Mouse (Mus musculus) liver, embryonic 12.5 days (tissue): ENCODE data around the gene Olfr463. TPM values are rescaled to one million over a fixed set of nuclear protein-coding genes. Genes with fewer than 3 reads are reported as not detected.

Experiments
- ATAC-seq: fragments of 200-750 bp; cut with Nextera tagmentation; 2 replicates; pipeline ENCODE4 v1.8.0; 2017; ENCODE audit warnings: moderate number of reproducible peaks, mild to moderate bottlenecking, moderate library complexity
- H3K27ac ChIP-seq: fragments of 300-500 bp; sonication (generic); 2 replicates; pipeline ENCODE4 v1.5.1; 2016; ENCODE audit warnings: mild to moderate bottlenecking
- H3K27me3 ChIP-seq: fragments of 300-500 bp; sonication (generic); replicated peaks from 2 replicates; pipeline ENCODE4 v1.6.1; 2016; ENCODE audit warnings: mild to moderate bottlenecking, moderate library complexity
- H3K36me3 ChIP-seq: fragments of 300-500 bp; sonication (generic); 2 replicates; pipeline ENCODE4 v1.6.1; 2016; ENCODE audit warnings: mild to moderate bottlenecking, moderate library complexity
- H3K4me1 ChIP-seq: fragments of 300-500 bp; sonication (generic); 2 replicates; pipeline ENCODE4 v1.6.1; 2016
- H3K4me2 ChIP-seq: fragments of 300-500 bp; sonication (generic); 2 replicates; pipeline ENCODE4 v1.6.1; 2016; ENCODE audit warnings: mild to moderate bottlenecking, moderate library complexity
- H3K4me3 ChIP-seq: fragments of 300-500 bp; sonication (generic); 2 replicates; pipeline ENCODE4 v1.5.1; 2016; ENCODE audit warnings: mild to moderate bottlenecking, moderate library complexity
- H3K9ac ChIP-seq: fragments of 300-500 bp; sonication (generic); 2 replicates; pipeline ENCODE4 v1.6.1; 2016; ENCODE audit warnings: mild to moderate bottlenecking, moderate library complexity
- H3K9me3 ChIP-seq: fragments of 300-500 bp; sonication (generic); replicated peaks from 2 replicates; pipeline ENCODE4 v1.6.1; 2016; ENCODE audit warnings: mild to moderate bottlenecking, moderate library complexity
- WGBS: fragments of 180-500 bp; shearing (Covaris S2); methylation state at CpG from one replicate; pipeline ENCODE4 v1.1.7; 2016; ENCODE audit not compliant: insufficient replicate concordance; 5-methylcytosine and 5-hydroxymethylcytosine counted together
- polyA plus RNA-seq: library from polyadenylated mRNA; unstranded; fragments of >200 nt; fragmentation: Nextera tagmentation; extraction: Ambion mirVana; gene quantifications from 2 replicates; pipeline ENCODE4 v1.2.1, GENCODE M21; 2016

The Olfr463 gene
- polyA plus RNA-seq, result not detected in 2 replicates

DNA sequence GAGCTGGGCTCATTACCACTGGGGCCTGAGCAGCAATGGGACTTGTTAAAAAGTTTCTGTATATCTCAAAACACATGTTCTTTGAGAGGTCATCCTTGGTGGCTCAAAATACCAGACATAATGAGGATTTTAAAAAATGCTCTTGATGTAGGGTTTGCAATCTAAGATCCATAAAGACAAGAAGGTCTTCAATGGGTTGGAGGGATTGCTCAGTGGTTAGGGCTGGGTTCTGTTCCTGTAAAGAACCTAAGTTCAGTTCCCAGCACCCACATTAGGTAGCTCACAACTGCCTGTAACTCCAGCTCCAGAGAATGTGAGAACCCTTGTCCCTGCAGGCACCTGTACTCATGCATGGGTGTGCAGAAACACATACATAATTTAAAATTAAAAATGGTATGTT is at the start of gene Olfr463:
TSS of gene Olfr463 (minus strand) at position 101 of the 400 bp plus-strand sequence.
- Histone ChIP-seq H3K9me3 (no peaks in the 10 kb centered on the region), H3K4me3 (no peak within 1 kb of the TSS), H3K27ac (no peak within 1 kb of the TSS), H3K4me2 (no peak within 1 kb of the TSS), H3K36me3 (no peaks in the 10 kb centered on the region), H3K4me1 (no peaks in the 10 kb centered on the region), H3K27me3 (peaks cover 9% of the 10 kb centered on the region; the same call in 1 of the 2 replicates), H3K9ac (no peak within 1 kb of the TSS)
- ATAC-seq, result no peak

DNA sequence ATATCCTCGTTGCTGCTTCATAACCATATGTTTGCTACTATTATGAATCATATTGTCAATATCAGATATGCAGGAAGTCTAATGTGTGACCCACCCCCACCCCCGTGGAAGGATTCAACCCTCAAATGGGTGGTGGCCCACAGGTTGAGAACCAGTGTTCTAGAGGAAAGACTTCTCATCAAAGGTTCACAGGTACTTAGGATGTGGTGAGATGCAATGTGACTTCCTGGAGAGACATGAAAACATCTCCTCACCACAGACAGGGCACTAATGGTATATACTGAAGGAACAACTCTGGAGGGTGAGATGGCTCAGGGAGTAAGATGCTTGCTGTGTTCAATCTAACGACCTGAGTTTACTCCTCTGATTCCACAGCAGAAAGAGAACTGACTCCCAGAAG is 38.3 kb upstream of the Olfr463 start:
- no peaks in the 10 kb centered on the region for H3K36me3 ChIP-seq
- H3K4me2 ChIP-seq, result no peak overlapping the region
- no peaks in the 10 kb centered on the region for H3K4me1 ChIP-seq
- no peak overlapping the region for H3K9ac ChIP-seq
- no peak for ATAC-seq
- no peak overlapping the region for H3K27ac ChIP-seq
- H3K27me3 ChIP-seq, result no peaks in the 10 kb centered on the region
- 46% methylated on average over 3 of the region's 3 CpGs for WGBS
- no peaks in the 10 kb centered on the region for H3K9me3 ChIP-seq
- no peak overlapping the region for H3K4me3 ChIP-seq

DNA sequence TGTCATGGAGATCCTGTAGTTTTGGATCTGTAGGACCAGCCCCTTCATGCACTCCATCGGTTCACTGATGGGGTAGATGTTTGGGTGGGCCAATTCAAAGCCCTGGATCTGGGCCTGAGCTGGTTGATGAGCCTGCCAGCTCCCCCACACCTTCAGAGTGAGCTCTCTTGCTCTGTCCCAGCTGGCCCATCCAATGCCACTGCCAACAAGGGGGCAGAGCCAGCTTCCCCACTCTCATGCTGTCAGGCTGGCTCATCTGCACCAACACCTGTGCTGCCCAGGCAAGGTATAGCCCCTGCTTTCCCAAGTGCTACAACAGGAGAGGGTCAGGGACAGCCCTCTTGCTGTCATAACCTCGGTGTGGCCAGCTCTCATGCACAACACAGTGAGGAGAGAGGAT is 36.5 kb upstream of the Olfr463 start:
- H3K27me3 ChIP-seq, result no peaks in the 10 kb centered on the region
- no peaks in the 10 kb centered on the region for H3K9me3 ChIP-seq
- no peaks in the 10 kb centered on the region for H3K4me1 ChIP-seq
- ATAC-seq, result no peak
- 54% methylated on average over 2 of the region's 2 CpGs for WGBS
- no peak overlapping the region for H3K27ac ChIP-seq
- no peak overlapping the region for H3K4me3 ChIP-seq
- no peak overlapping the region for H3K9ac ChIP-seq
- no peaks in the 10 kb centered on the region for H3K36me3 ChIP-seq
- no peak overlapping the region for H3K4me2 ChIP-seq

DNA sequence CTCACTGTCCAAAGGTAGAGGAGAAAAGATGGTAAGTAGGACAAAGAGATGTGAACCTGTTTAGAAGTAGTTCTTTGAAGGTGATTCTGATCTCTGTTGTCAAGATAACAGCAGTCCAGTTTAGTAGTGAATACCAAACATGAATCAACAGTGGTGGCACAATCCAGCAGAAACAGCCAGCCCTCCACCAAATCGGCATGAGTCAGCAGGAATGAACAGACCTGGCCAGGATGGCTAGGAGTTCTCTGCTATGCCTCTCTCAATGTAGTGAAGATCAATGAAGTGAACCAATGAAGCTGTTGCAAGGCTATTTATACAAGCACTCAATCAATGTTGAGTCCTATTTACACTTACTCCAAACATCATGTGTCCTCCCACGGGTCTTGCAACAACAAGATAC is 33.2 kb upstream of the Olfr463 start:
- Histone ChIP-seq H3K4me3 (no peak overlapping the region), H3K9me3 (no peaks in the 10 kb centered on the region), H3K27me3 (no peaks in the 10 kb centered on the region), H3K9ac (no peak overlapping the region), H3K4me1 (no peaks in the 10 kb centered on the region), H3K36me3 (no peaks in the 10 kb centered on the region), H3K27ac (no peak overlapping the region), H3K4me2 (no peak overlapping the region)
- 66% methylated on average over 2 of the region's 2 CpGs for WGBS
- ATAC-seq, result no peak

- H3K27me3 ChIP-seq, result no peaks in the 10 kb centered on the region
- H3K9me3 ChIP-seq, result no peaks in the 10 kb centered on the region
- ATAC-seq, result no peak
- H3K4me3 ChIP-seq, result no peak within 1 kb of the TSS
- no peak within 1 kb of the TSS for H3K27ac ChIP-seq
- no peak within 1 kb of the TSS for H3K9ac ChIP-seq
- no peak within 1 kb of the TSS for H3K4me2 ChIP-seq
- no peaks in the 10 kb centered on the region for H3K4me1 ChIP-seq
- H3K36me3 ChIP-seq, result no peaks in the 10 kb centered on the region
- 29% methylated on average over 5 of the region's 5 CpGs for WGBS
These were observed 23.8 kb upstream of the Olfr463 start, which contains the start of gene Olfr464 for GRCm38 (mm10) chr11:87920966-87921365. Olfr464 (minus strand) TSS chr11:87920967.

GRCm38 (mm10) chr11:87920301-87920700 is 23.1 kb upstream of the Olfr463 start:
- H3K9ac ChIP-seq, result no peak overlapping the region
- H3K27me3 ChIP-seq, result no peaks in the 10 kb centered on the region
- no peaks in the 10 kb centered on the region for H3K4me1 ChIP-seq
- no peaks in the 10 kb centered on the region for H3K9me3 ChIP-seq
- no peaks in the 10 kb centered on the region for H3K36me3 ChIP-seq
- H3K4me3 ChIP-seq, result no peak overlapping the region
- no peak overlapping the region for H3K4me2 ChIP-seq
- H3K27ac ChIP-seq, result no peak overlapping the region
- ATAC-seq, result no peak
- 63% methylated on average over 2 of the region's 2 CpGs for WGBS

- Histone ChIP-seq H3K9me3 (no peaks in the 10 kb centered on the region), H3K27ac (no peak overlapping the region), H3K4me2 (no peak overlapping the region), H3K36me3 (no peaks in the 10 kb centered on the region), H3K27me3 (no peaks in the 10 kb centered on the region), H3K4me3 (no peak overlapping the region), H3K9ac (no peak overlapping the region), H3K4me1 (no peaks in the 10 kb centered on the region)
- WGBS, result 65% methylated on average over 1 of the region's 1 CpGs
- ATAC-seq, result no peak
These were observed 18.8 kb upstream of the Olfr463 start for GRCm38 (mm10) chr11:87916005-87916404.

GRCm38 (mm10) chr11:87904331-87904730 is 7.1 kb upstream of the Olfr463 start:
- H3K9ac ChIP-seq, result no peak overlapping the region
- H3K4me2 ChIP-seq, result no peak overlapping the region
- WGBS, result 36% methylated on average over 3 of the region's 3 CpGs
- no peaks in the 10 kb centered on the region for H3K4me1 ChIP-seq
- no peak for ATAC-seq
- H3K4me3 ChIP-seq, result no peak overlapping the region
- H3K27me3 ChIP-seq, result peaks cover 5% of the 10 kb centered on the region; the same call in 1 of the 2 replicates
- H3K27ac ChIP-seq, result no peak overlapping the region
- no peaks in the 10 kb centered on the region for H3K36me3 ChIP-seq
- H3K9me3 ChIP-seq, result no peaks in the 10 kb centered on the region

DNA sequence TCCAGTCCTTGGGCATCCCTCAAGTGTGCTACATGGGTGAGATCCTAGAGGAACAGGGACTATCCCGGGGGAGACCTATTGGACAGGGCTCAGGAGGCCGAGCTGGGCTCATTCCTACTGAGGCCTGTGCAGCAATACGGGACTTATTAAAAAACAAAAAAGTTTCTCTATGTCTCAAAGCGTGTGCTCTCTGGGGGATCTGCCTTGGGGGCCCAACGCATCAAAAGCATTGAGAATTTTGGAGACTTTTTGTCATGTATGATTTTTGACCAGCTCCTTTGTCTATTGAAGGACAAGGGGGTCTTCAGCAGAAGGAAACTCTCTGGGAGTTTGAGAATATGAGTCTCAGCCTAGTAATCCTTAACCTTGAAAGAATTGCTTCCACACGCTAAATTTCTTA is 5.0 kb downstream of the Olfr463 start, which contains the start of gene Olfr462:
TSS of gene Olfr462 (minus strand) at position 101 of the 400 bp plus-strand sequence.
- Histone ChIP-seq H3K27me3 (no peaks in the 10 kb centered on the region; the same call in 1 of the 2 replicates), H3K4me1 (no peaks in the 10 kb centered on the region), H3K4me2 (no peak within 1 kb of the TSS), H3K9ac (no peak within 1 kb of the TSS), H3K4me3 (no peak within 1 kb of the TSS), H3K36me3 (no peaks in the 10 kb centered on the region), H3K9me3 (no peaks in the 10 kb centered on the region), H3K27ac (no peak within 1 kb of the TSS)
- WGBS, result 70% methylated on average over 6 of the region's 6 CpGs
- ATAC-seq, result no peak

- no peak overlapping the region for H3K4me2 ChIP-seq
- no peaks in the 10 kb centered on the region for H3K9me3 ChIP-seq
These were observed 12.3 kb downstream of the Olfr463 start for GRCm38 (mm10) chr11:87884856-87885255.

GRCm38 (mm10) chr11:87883493-87883892 is 13.7 kb downstream of the Olfr463 start:
- no peak overlapping the region for H3K4me3 ChIP-seq

More at GRCm38 (mm10) chr11:87884856-87885255, 12.3 kb downstream of the Olfr463 start:
- WGBS, result 57% methylated on average over 5 of the region's 5 CpGs
- no peak overlapping the region for H3K9ac ChIP-seq
- H3K4me1 ChIP-seq, result no peaks in the 10 kb centered on the region
- no peak overlapping the region for H3K4me3 ChIP-seq
- no peaks in the 10 kb centered on the region for H3K36me3 ChIP-seq
- peaks cover 8% of the 10 kb centered on the region; the same call in 1 of the 2 replicates for H3K27me3 ChIP-seq
- H3K27ac ChIP-seq, result no peak overlapping the region
- no peak for ATAC-seq

GRCm38 (mm10) chr11:87881714-87882113 is 15.5 kb downstream of the Olfr463 start:
- no peak for ATAC-seq
- peaks cover 11% of the 10 kb centered on the region; the same call in 1 of the 2 replicates for H3K27me3 ChIP-seq
- H3K4me2 ChIP-seq, result no peak overlapping the region
- no peak overlapping the region for H3K27ac ChIP-seq
- no peaks in the 10 kb centered on the region for H3K4me1 ChIP-seq
- no peaks in the 10 kb centered on the region for H3K36me3 ChIP-seq
- no peak overlapping the region for H3K4me3 ChIP-seq
- no peak overlapping the region for H3K9ac ChIP-seq
- 42% methylated on average over 4 of the region's 4 CpGs for WGBS
- H3K9me3 ChIP-seq, result no peaks in the 10 kb centered on the region

More at GRCm38 (mm10) chr11:87883493-87883892, 13.7 kb downstream of the Olfr463 start:
- Histone ChIP-seq H3K36me3 (no peaks in the 10 kb centered on the region), H3K4me1 (no peaks in the 10 kb centered on the region), H3K27ac (no peak overlapping the region), H3K9ac (no peak overlapping the region), H3K27me3 (peaks cover 8% of the 10 kb centered on the region; the same call in 1 of the 2 replicates), H3K4me2 (no peak overlapping the region), H3K9me3 (no peaks in the 10 kb centered on the region)
- ATAC-seq, result no peak
- WGBS, result 30% methylated on average over 5 of the region's 5 CpGs

GRCm38 (mm10) chr11:87879826-87880225 is 17.4 kb downstream of the Olfr463 start:
- no peaks in the 10 kb centered on the region for H3K36me3 ChIP-seq
- H3K4me1 ChIP-seq, result no peaks in the 10 kb centered on the region
- 68% methylated on average over 9 of the region's 9 CpGs for WGBS
- H3K27me3 ChIP-seq, result 0 out of 2 replicates have a peak, but pooled peaks cover 10% of the 10 kb centered on the region
- no peaks in the 10 kb centered on the region for H3K9me3 ChIP-seq
- H3K9ac ChIP-seq, result no peak overlapping the region
- H3K4me2 ChIP-seq, result no peak overlapping the region
- no peak overlapping the region for H3K27ac ChIP-seq
- no peak for ATAC-seq
- no peak overlapping the region for H3K4me3 ChIP-seq
